Mouse (Mus musculus) brain, embryonic 14.5 days (tissue): ENCODE measurements around the gene Hebp1.

ENCODE experiments used
- CTCF ChIP-seq: fragments of 200-500 bp; IDR thresholded peaks from 2 replicates; pipeline ENCODE4 v1.5.1; 2012; ENCODE audit warnings: inconsistent platforms, mild to moderate bottlenecking, moderate library complexity, borderline replicate concordance; ENCODE audit not compliant: insufficient read depth, insufficient read length; ENCODE audit errors: extremely low read depth
- POLR2A ChIP-seq: fragments of 200-500 bp; IDR thresholded peaks from 2 replicates; pipeline ENCODE4 v1.6.1; 2012; ENCODE audit warnings: mild to moderate bottlenecking, inconsistent platforms, borderline replicate concordance; ENCODE audit not compliant: poor library complexity, insufficient read depth, insufficient read length, severe bottlenecking; ENCODE audit errors: extremely low read depth

GRCm38 (mm10) chr6:135232443-135233182 is 34.8 kb upstream of the Hebp1 start:
- TF ChIP-seq POLR2A, result no peak
- no peak for TF ChIP-seq CTCF
